Mouse (Mus musculus): ENCODE results near the gene Pgap2. TPM values are rescaled to one million over a fixed set of nuclear protein-coding genes. Genes with fewer than 3 reads are reported as not detected.

Gene Pgap2
- polyA plus RNA-seq (2014; fragmentation: Nextera tagmentation; extraction: Ambion mirVana): 48.9 and 50.6 TPM in 2 replicates

DNA sequence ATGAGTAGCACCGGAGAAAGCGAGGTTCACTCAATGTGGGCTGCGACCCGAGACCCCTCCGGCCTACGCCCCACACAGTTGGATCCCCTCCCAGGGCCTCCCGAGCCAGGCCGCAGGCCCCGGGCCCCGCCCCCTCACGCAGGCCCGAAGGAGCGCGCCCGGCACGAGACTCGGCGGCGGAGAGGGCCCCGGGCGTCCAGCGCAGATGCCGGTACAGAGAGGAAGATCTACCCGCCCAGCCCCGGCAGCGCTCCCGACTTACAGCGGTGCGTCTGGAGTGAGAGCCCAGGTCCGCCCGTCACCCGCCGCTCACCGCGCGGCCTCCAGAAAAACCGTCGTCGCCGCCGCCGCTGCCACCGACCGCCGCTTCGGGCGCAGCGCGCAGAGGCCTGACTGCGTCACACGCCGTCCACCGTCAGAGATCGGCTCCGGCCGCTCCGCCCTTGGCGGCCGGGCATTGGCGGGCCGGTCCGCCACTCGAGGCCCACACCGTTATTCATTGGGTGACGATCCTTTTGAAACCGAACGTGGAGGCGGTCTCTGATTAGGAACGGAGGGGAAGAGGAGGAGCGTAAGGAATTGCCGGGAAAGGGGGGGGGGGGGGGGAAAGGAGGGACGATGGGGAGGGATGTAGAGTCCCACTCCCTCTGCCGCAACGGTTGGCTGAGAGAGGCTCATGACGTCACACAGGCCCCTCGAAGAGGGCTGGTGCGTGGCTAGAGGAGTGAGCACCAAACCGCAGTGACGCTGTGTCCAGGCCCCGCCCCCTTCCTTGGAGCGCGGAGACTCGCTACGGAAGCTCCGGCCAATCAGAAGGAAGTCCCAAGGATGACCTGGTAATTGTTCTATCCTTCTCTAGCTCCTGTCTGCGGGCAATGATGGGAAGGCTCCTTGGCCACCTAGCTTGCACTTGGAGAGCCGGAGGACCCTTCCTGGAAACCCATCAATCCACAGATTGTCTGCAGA, at the start of gene Pgap2, which contains the start of gene Nup98:
TSS of gene Pgap2 (plus strand) at position 453 of the 966 bp plus-strand sequence.
TSS of gene Nup98 (minus strand) at position 421 of the 966 bp plus-strand sequence.
- Histone ChIP-seq H3K27me3 (ENCODE audit: control insufficient read depth, insufficient read depth, low read length) (no peaks in the 10 kb centered on the region), H3K9ac (ENCODE audit: low read length) (peak within 1 kb of the TSS; percentile 79), H3K9me3 (ENCODE audit: control insufficient read depth, low read length) (no peaks in the 10 kb centered on the region), H3K27ac (ENCODE audit: low read depth, low read length) (peak within 1 kb of the TSS; percentile 82), H3K4me2 (ENCODE audit: low read depth) (peak within 1 kb of the TSS; percentile 60), H3K36me3 (ENCODE audit: control insufficient read depth, insufficient read depth, low read length) (no peaks in the 10 kb centered on the region), H3K4me1 (ENCODE audit: control insufficient read depth, insufficient read depth, low read length) (peaks cover 9% of the 10 kb centered on the region; the same call in 1 of the 2 replicates), H3K4me3 (ENCODE audit: low read depth, low read length) (peak within 1 kb of the TSS; percentile 91)
- WGBS: under 1% methylated on average over 71 of the region's 87 CpGs
- DNase-seq (ENCODE audit: low spot score) (peak; percentile 99), ATAC-seq (ENCODE audit: insufficient read depth, low FRiP score, low TSS enrichment) (peak; percentile 99)

- Histone ChIP-seq H3K4me3 (ENCODE audit: low read depth, low read length) (no peak overlapping the region), H3K4me2 (ENCODE audit: low read depth) (no peak overlapping the region), H3K27me3 (ENCODE audit: control insufficient read depth, insufficient read depth, low read length) (no peaks in the 10 kb centered on the region), H3K27ac (ENCODE audit: low read depth, low read length) (no peak overlapping the region), H3K4me1 (ENCODE audit: control insufficient read depth, insufficient read depth, low read length) (no peaks in the 10 kb centered on the region), H3K9me3 (ENCODE audit: control insufficient read depth, low read length) (no peaks in the 10 kb centered on the region), H3K9ac (ENCODE audit: low read length) (no peak overlapping the region), H3K36me3 (ENCODE audit: control insufficient read depth, insufficient read depth, low read length) (peaks cover 2% of the 10 kb centered on the region; the same call in 1 of the 2 replicates)
- DNase-seq (ENCODE audit: low spot score) (no peak), ATAC-seq (ENCODE audit: insufficient read depth, low FRiP score, low TSS enrichment) (no peak)
Observed at GRCm38 (mm10) chr7:102170300-102170699, 39.7 kb upstream of the Pgap2 start.

DNA sequence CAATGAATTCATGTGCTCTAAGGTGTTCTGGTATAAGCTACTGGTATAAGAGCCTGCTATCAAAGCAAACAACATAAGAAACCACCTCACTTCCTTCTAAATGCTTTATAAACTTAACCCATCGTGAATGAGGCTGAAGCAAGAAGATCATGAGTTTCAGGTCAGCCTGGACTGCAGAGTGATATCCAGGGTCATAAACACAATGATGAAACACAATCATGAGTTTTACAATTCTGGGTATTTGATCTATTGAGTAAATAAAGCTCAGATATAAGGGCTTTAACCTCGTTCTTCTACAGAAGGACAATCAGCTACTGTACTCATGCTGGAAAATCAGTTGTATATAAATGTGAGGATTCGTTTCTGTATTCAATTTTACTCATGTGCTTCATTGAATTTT, 26.2 kb upstream of the Pgap2 start:
- no peak for DNase-seq (ENCODE audit: low spot score)
- H3K36me3 ChIP-seq (ENCODE audit: control insufficient read depth, insufficient read depth, low read length): peaks cover 3% of the 10 kb centered on the region
- no peaks in the 10 kb centered on the region for H3K27me3 ChIP-seq (ENCODE audit: control insufficient read depth, insufficient read depth, low read length)
- H3K9ac ChIP-seq (ENCODE audit: low read length): no peak overlapping the region
- ATAC-seq (ENCODE audit: insufficient read depth, low FRiP score, low TSS enrichment): no peak
- H3K27ac ChIP-seq (ENCODE audit: low read depth, low read length): no peak overlapping the region
- H3K4me1 ChIP-seq (ENCODE audit: control insufficient read depth, insufficient read depth, low read length): no peaks in the 10 kb centered on the region
- 96% methylated on average over 3 of the region's 3 CpGs for WGBS
- no peaks in the 10 kb centered on the region for H3K9me3 ChIP-seq (ENCODE audit: control insufficient read depth, low read length)
- H3K4me2 ChIP-seq (ENCODE audit: low read depth): no peak overlapping the region
- H3K4me3 ChIP-seq (ENCODE audit: low read depth, low read length): no peak overlapping the region

GRCm38 (mm10) chr7:102192356-102192755, 17.7 kb upstream of the Pgap2 start:
- Histone ChIP-seq H3K4me2 (ENCODE audit: low read depth) (no peak overlapping the region), H3K27me3 (ENCODE audit: control insufficient read depth, insufficient read depth, low read length) (no peaks in the 10 kb centered on the region), H3K9ac (ENCODE audit: low read length) (no peak overlapping the region), H3K36me3 (ENCODE audit: control insufficient read depth, insufficient read depth, low read length) (peaks cover 3% of the 10 kb centered on the region), H3K27ac (ENCODE audit: low read depth, low read length) (no peak overlapping the region), H3K4me3 (ENCODE audit: low read depth, low read length) (no peak overlapping the region), H3K4me1 (ENCODE audit: control insufficient read depth, insufficient read depth, low read length) (no peaks in the 10 kb centered on the region), H3K9me3 (ENCODE audit: control insufficient read depth, low read length) (no peaks in the 10 kb centered on the region)
- ATAC-seq (ENCODE audit: insufficient read depth, low FRiP score, low TSS enrichment) (no peak), DNase-seq (ENCODE audit: low spot score) (no peak)
- WGBS: 93% methylated on average over 1 of the region's 1 CpGs

- DNase-seq (ENCODE audit: low spot score) (no peak), ATAC-seq (ENCODE audit: insufficient read depth, low FRiP score, low TSS enrichment) (no peak)
- Histone ChIP-seq H3K27ac (ENCODE audit: low read depth, low read length) (no peak overlapping the region), H3K9ac (ENCODE audit: low read length) (no peak overlapping the region), H3K4me2 (ENCODE audit: low read depth) (no peak overlapping the region), H3K27me3 (ENCODE audit: control insufficient read depth, insufficient read depth, low read length) (no peaks in the 10 kb centered on the region), H3K9me3 (ENCODE audit: control insufficient read depth, low read length) (no peaks in the 10 kb centered on the region), H3K4me3 (ENCODE audit: low read depth, low read length) (no peak overlapping the region), H3K36me3 (ENCODE audit: control insufficient read depth, insufficient read depth, low read length) (no peaks in the 10 kb centered on the region), H3K4me1 (ENCODE audit: control insufficient read depth, insufficient read depth, low read length) (no peaks in the 10 kb centered on the region)
- 85% methylated on average over 3 of the region's 3 CpGs for WGBS
Observed at GRCm38 (mm10) chr7:102200576-102200975, 9.4 kb upstream of the Pgap2 start.

- no peaks in the 10 kb centered on the region for H3K36me3 ChIP-seq (ENCODE audit: control insufficient read depth, insufficient read depth, low read length)
- no peak overlapping the region for H3K27ac ChIP-seq (ENCODE audit: low read depth, low read length)
- ATAC-seq (ENCODE audit: insufficient read depth, low FRiP score, low TSS enrichment) (no peak), DNase-seq (ENCODE audit: low spot score) (no peak)
- H3K9ac ChIP-seq (ENCODE audit: low read length): no peak overlapping the region
- no peak overlapping the region for H3K4me3 ChIP-seq (ENCODE audit: low read depth, low read length)
- H3K27me3 ChIP-seq (ENCODE audit: control insufficient read depth, insufficient read depth, low read length): no peaks in the 10 kb centered on the region
- H3K4me2 ChIP-seq (ENCODE audit: low read depth): no peak overlapping the region
- no peaks in the 10 kb centered on the region for H3K4me1 ChIP-seq (ENCODE audit: control insufficient read depth, insufficient read depth, low read length)
- H3K9me3 ChIP-seq (ENCODE audit: control insufficient read depth, low read length): no peaks in the 10 kb centered on the region
Observed at GRCm38 (mm10) chr7:102200996-102201785, 8.8 kb upstream of the Pgap2 start.

- H3K9ac ChIP-seq (ENCODE audit: low read length): no peak overlapping the region
- no peak for DNase-seq (ENCODE audit: low spot score)
- H3K27me3 ChIP-seq (ENCODE audit: control insufficient read depth, insufficient read depth, low read length): no peaks in the 10 kb centered on the region
- no peak for ATAC-seq (ENCODE audit: insufficient read depth, low FRiP score, low TSS enrichment)
- H3K4me3 ChIP-seq (ENCODE audit: low read depth, low read length): no peak overlapping the region
- peaks cover 9% of the 10 kb centered on the region; the same call in 1 of the 2 replicates for H3K4me1 ChIP-seq (ENCODE audit: control insufficient read depth, insufficient read depth, low read length)
- no peaks in the 10 kb centered on the region for H3K36me3 ChIP-seq (ENCODE audit: control insufficient read depth, insufficient read depth, low read length)
- no peaks in the 10 kb centered on the region for H3K9me3 ChIP-seq (ENCODE audit: control insufficient read depth, low read length)
- no peak overlapping the region for H3K4me2 ChIP-seq (ENCODE audit: low read depth)
- WGBS: 90% methylated on average over 3 of the region's 3 CpGs
- H3K27ac ChIP-seq (ENCODE audit: low read depth, low read length): no peak overlapping the region
Observed at GRCm38 (mm10) chr7:102204296-102204857, 5.6 kb upstream of the Pgap2 start.

GRCm38 (mm10) chr7:102205646-102206045, 4.4 kb upstream of the Pgap2 start:
- Histone ChIP-seq H3K4me2 (ENCODE audit: low read depth) (no peak overlapping the region), H3K4me1 (ENCODE audit: control insufficient read depth, insufficient read depth, low read length) (peaks cover 9% of the 10 kb centered on the region; the same call in 1 of the 2 replicates), H3K4me3 (ENCODE audit: low read depth, low read length) (no peak overlapping the region), H3K9ac (ENCODE audit: low read length) (no peak overlapping the region), H3K36me3 (ENCODE audit: control insufficient read depth, insufficient read depth, low read length) (no peaks in the 10 kb centered on the region), H3K27me3 (ENCODE audit: control insufficient read depth, insufficient read depth, low read length) (no peaks in the 10 kb centered on the region), H3K9me3 (ENCODE audit: control insufficient read depth, low read length) (no peaks in the 10 kb centered on the region), H3K27ac (ENCODE audit: low read depth, low read length) (no peak overlapping the region)
- ATAC-seq (ENCODE audit: insufficient read depth, low FRiP score, low TSS enrichment) (no peak), DNase-seq (ENCODE audit: low spot score) (no peak)
- 97% methylated on average over 1 of the region's 1 CpGs for WGBS
